Mouse (Mus musculus) erythroblast, embryonic 14.5 days (primary cell): ENCODE results near the gene Ppif.

Experiments used
- GATA1 ChIP-seq: IDR thresholded peaks from 2 replicates; pipeline ENCODE4 v1.6.1; 2012; ENCODE audit warnings: low read length, inconsistent platforms, mixed read lengths
- TAL1 ChIP-seq: IDR thresholded peaks from 3 replicates; pipeline ENCODE4 v1.6.1; 2012; ENCODE audit warnings: low read length, inconsistent platforms, mixed read lengths

DNA sequence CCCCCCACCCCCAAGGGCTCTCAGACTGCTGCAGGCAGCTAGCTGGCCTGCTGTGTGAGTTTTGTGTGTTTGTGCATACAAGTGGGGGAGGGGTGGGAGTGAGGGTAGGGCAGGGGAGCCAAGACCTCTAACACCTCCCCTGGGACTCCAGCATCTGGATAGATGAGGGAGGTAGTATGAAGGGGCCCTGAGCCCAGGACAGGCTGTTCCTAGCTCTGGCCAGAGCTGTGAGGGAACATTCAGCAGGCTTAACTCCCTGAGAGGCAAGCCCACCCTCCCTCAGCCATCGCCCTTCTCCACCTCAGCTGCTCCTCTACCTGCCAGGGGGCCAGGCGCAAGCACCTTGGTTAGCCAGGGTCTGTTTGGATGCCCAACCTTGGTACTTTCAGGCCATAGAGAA, 15.0 kb downstream of the Ppif start:
- TF ChIP-seq GATA1 (no peak), TAL1 (no peak)
